Mouse (Mus musculus) small intestine, adult 2 months (tissue): ENCODE measurements at regions not wholly inside any gene's neighbourhood (a gene's known extent, or its start where the extent isn't known, plus 50 kb on each side); places are given as distances from the start of the nearest gene placed in this dataset.

ENCODE experiments used
- H3K27ac ChIP-seq: fragments of 200-500 bp; 2 replicates; pipeline ENCODE4 v1.5.1; 2012; ENCODE audit warnings: low read depth, low read length, control low read depth, inconsistent platforms; ENCODE audit not compliant: insufficient read depth
- H3K27me3 ChIP-seq: fragments of 200-500 bp; 2 replicates; pipeline ENCODE4 v1.6.1; 2012; ENCODE audit warnings: mild to moderate bottlenecking, moderate library complexity, low read length, inconsistent platforms; ENCODE audit not compliant: control insufficient read depth, insufficient read depth
- H3K36me3 ChIP-seq: fragments of 200-500 bp; 2 replicates; pipeline ENCODE4 v1.6.1; 2012; ENCODE audit warnings: mild to moderate bottlenecking, low read length, control low read depth, inconsistent platforms; ENCODE audit not compliant: control insufficient read depth, insufficient read depth
- H3K4me1 ChIP-seq: fragments of 200-500 bp; 2 replicates; pipeline ENCODE4 v1.6.1; 2012; ENCODE audit warnings: low read length, inconsistent platforms, mixed read lengths; ENCODE audit not compliant: control insufficient read depth, insufficient read depth, insufficient read length
- H3K4me3 ChIP-seq: fragments of 200-500 bp; 2 replicates; pipeline ENCODE4 v1.5.1; 2012; ENCODE audit warnings: low read depth, mild to moderate bottlenecking, control low read depth, inconsistent platforms, low read length, moderate library complexity
- CTCF ChIP-seq: fragments of 200-500 bp; IDR thresholded peaks from 2 replicates; pipeline ENCODE4 v1.5.1; 2012; ENCODE audit warnings: low read depth, mild to moderate bottlenecking, control low read depth, inconsistent platforms, low read length, moderate library complexity, mixed read lengths; ENCODE audit not compliant: insufficient replicate concordance, insufficient read length; ENCODE audit errors: extremely low read depth
- POLR2A ChIP-seq: fragments of 200-500 bp; IDR thresholded peaks from 2 replicates; pipeline ENCODE4 v1.6.1; 2012; ENCODE audit warnings: low read depth, mild to moderate bottlenecking, control low read depth, inconsistent platforms, low read length, moderate library complexity
- WGBS: fragments of 180-500 bp; shearing (Covaris S2); methylation state at CpG from one replicate; pipeline ENCODE4 v1.1.7; 2018; 5-methylcytosine and 5-hydroxymethylcytosine counted together

DNA sequence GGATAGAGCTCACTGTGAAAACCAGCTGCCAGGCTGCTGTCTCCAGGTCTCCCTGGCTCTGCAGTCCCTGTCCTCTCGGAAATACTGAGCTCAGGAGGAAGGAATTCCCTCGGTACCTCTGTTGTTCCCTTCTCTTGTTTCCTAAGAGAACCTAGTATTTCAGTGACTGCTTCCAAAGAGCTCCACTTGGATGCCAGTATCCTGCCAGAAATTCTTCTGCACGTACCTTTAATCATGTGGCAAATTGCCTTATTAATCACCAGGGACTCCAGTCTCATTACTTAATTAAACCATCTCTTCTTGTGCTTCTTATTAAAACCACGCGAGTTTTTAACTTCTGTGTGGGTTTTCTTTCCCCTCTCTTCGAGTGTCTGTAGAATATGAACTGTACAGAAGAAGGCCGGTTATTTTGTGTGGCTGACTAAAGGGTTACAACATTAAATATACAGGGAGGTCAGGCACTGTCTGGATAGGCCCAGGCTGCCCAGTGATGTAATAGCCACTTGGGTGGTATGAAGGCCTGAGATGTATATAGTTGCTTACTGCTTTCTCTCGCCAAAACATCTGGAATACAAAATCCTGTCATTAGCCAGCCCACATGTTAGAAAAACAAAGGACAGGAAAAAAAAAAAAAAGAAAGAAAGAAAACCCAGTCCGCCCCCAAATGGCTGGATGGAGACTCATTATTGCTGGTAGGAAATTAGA lies 183.2 kb downstream of the Gm10260 start:
- TF ChIP-seq CTCF: no peak
- TF ChIP-seq POLR2A: no peak
- Histone ChIP-seq H3K4me1 (peaks cover 4% of the 10 kb centered on the region; the same call in 1 of the 2 replicates), H3K4me3 (no peak overlapping the region), H3K27me3 (no peaks in the 10 kb centered on the region), H3K27ac (no peak overlapping the region), H3K36me3 (no peaks in the 10 kb centered on the region)
- 78% methylated on average over 9 of the region's 9 CpGs for WGBS

DNA sequence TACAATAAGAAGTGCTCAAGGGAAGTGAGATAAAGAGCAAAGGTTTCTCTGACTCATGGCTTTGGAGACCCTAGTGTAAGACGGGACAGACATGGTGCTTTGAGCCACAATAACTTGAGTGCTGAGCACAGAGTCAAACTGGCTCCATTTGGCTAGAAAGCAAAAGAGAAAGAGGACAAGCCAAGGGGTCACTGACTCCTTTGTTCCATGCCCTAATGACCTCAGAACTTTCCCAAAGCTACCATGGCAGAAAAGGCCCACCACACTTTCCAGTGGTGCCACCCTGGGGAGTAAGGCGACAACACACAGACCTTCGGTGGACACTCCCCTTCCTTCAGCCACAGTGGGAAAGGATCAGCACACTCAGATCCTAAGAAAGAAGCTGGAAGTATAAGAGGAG lies 186.8 kb downstream of the Gm10260 start:
- H3K27me3 ChIP-seq: no peaks in the 10 kb centered on the region
- 82% methylated on average over 3 of the region's 3 CpGs for WGBS
- H3K36me3 ChIP-seq: no peaks in the 10 kb centered on the region
- H3K4me1 ChIP-seq: peaks cover 3% of the 10 kb centered on the region; the same call in 1 of the 2 replicates
- no peak overlapping the region for H3K27ac ChIP-seq
- TF ChIP-seq CTCF: no peak
- no peak for TF ChIP-seq POLR2A
- H3K4me3 ChIP-seq: no peak overlapping the region

DNA sequence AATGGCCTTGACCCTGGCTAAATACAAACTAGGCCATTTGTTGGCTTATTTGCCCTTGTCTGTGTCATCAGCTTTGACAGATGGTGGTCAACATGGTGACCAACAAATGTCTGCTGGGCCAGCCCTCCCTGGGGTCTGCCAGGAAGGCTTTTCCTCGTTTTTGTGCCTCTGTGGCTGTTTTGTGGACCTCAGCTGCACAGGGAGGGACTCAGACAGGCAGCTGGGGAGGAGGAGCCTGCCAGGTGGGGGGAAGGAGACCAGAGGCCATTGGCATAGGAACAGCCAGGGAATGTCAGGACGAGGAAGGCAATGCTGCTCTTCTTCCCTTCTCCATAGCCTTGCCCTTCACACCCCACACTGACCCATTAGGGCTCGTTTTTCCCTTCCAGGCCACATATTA lies 188.1 kb downstream of the Gm10260 start:
- Histone ChIP-seq H3K27me3 (no peaks in the 10 kb centered on the region), H3K27ac (no peak overlapping the region), H3K36me3 (no peaks in the 10 kb centered on the region), H3K4me1 (no peaks in the 10 kb centered on the region), H3K4me3 (no peak overlapping the region)
- 67% methylated on average over 3 of the region's 3 CpGs for WGBS
- no peak for TF ChIP-seq CTCF
- no peak for TF ChIP-seq POLR2A

DNA sequence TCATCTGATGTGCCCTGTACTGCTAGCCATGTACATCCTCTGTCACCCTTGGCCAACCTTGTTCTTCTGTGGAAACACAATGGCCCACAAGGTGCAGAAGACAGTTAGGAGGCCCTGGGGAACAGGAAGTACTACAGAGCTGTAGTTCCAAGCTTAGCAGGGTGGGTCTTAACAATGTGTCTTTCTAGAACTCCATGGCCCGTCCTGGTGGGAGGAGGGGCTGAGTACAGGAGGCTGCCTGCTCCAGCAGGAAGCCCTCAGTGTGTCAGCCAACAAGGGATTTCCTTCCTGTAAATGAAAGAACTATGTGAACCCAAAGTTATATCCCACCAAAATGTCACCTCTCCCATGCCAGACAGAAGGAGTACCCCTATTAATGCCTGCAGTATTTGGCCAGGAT lies 190.4 kb downstream of the Gm10260 start:
- TF ChIP-seq POLR2A: no peak
- TF ChIP-seq CTCF: no peak
- Histone ChIP-seq H3K36me3 (no peaks in the 10 kb centered on the region), H3K27ac (no peak overlapping the region), H3K27me3 (no peaks in the 10 kb centered on the region), H3K4me1 (no peaks in the 10 kb centered on the region), H3K4me3 (no peak overlapping the region)
- 24% methylated on average over 1 of the region's 1 CpGs for WGBS

DNA sequence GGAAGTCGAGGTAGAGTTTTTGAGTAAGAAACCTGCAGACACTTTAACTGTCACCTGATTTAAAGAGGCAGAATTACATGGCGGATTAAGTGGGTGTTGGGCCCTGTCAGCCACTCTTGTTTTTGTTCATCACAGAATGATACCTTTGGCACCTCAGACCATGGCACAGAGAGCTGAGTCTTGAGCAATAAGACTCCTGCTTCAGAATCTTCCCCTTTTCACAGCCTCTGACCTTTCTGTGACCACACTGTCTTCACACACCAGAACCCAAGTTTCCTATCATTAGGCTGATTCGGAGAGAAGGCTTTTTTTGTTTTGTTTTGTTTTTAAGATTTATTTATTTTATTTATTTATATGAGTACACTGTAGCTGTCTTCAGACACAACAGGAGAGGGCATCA lies 192.8 kb downstream of the Gm10260 start:
- TF ChIP-seq CTCF (no peak), POLR2A (no peak)
- Histone ChIP-seq H3K4me1 (no peaks in the 10 kb centered on the region), H3K27ac (no peak overlapping the region), H3K4me3 (no peak overlapping the region), H3K27me3 (no peaks in the 10 kb centered on the region), H3K36me3 (no peaks in the 10 kb centered on the region)
- WGBS: 83% methylated on average over 3 of the region's 3 CpGs

DNA sequence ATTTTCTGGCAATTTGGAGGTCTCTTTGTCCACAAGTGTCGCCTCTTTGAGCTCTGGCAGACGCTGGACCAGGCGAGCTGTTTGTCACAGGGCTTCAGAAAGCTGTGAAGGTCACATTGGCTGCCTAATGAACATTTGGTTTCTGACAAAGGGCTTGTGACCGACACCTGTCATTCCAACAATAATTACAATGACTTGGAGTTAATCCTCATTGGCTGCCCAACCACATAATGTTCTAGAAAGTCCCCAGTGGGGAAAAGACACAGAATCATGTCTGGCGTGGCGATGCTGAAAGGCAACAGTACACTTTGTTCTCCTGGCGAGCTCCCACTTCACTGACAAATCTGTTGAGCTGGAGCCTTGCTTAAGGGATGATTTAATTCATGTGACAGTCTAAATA lies 194.4 kb downstream of the Gm10260 start:
- no peak overlapping the region for H3K27ac ChIP-seq
- TF ChIP-seq CTCF (no peak), POLR2A (no peak)
- WGBS: 81% methylated on average over 7 of the region's 7 CpGs
- no peaks in the 10 kb centered on the region for H3K4me1 ChIP-seq
- H3K4me3 ChIP-seq: no peak overlapping the region
- H3K36me3 ChIP-seq: no peaks in the 10 kb centered on the region
- no peaks in the 10 kb centered on the region for H3K27me3 ChIP-seq

DNA sequence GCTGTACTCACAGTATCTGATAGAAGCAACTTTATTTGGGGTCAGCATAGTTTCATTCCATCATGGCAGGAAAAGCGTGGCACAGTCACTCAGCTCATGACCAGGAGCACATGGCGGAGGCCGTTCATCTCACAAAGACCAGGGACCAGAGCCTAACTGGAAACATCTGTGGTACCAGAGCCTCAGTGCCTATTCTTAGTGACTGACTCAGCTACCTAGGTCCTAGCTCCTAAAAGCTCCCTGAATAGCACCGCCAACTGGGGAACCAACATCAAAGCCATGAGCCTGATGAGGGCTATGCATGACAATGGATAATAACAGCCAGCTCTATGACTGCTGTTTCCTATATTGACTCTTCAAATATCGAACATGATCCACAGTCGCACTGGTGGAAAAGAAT lies 198.2 kb downstream of the Gm10260 start:
- WGBS: 95% methylated on average over 6 of the region's 6 CpGs
- H3K27me3 ChIP-seq: no peaks in the 10 kb centered on the region
- no peaks in the 10 kb centered on the region for H3K4me1 ChIP-seq
- TF ChIP-seq POLR2A: no peak
- no peak for TF ChIP-seq CTCF
- H3K36me3 ChIP-seq: no peaks in the 10 kb centered on the region
- H3K27ac ChIP-seq: no peak overlapping the region
- H3K4me3 ChIP-seq: no peak overlapping the region
